Mouse (Mus musculus) liver, embryonic 12.5 days (tissue): ENCODE results near the gene Tubb4a. TPM values are rescaled to one million over a fixed set of nuclear protein-coding genes. Genes with fewer than 3 reads are reported as not detected.
A peak's percentile ranks its signal among the peaks of the same experiment; 100 is the strongest.
"Not testable (repeated sequence)": the region's sequence is repeated elsewhere in the genome, so short reads cannot be mapped to it uniquely, and the experiment has no call there.

Source experiments
- ATAC-seq: fragments of 200-750 bp; cut with Nextera tagmentation; 2 replicates; pipeline ENCODE4 v1.8.0; 2017; ENCODE audit warnings: moderate number of reproducible peaks, mild to moderate bottlenecking, moderate library complexity
- H3K27ac ChIP-seq: fragments of 300-500 bp; sonication (generic); 2 replicates; pipeline ENCODE4 v1.5.1; 2016; ENCODE audit warnings: mild to moderate bottlenecking
- H3K27me3 ChIP-seq: fragments of 300-500 bp; sonication (generic); replicated peaks from 2 replicates; pipeline ENCODE4 v1.6.1; 2016; ENCODE audit warnings: mild to moderate bottlenecking, moderate library complexity
- H3K36me3 ChIP-seq: fragments of 300-500 bp; sonication (generic); 2 replicates; pipeline ENCODE4 v1.6.1; 2016; ENCODE audit warnings: mild to moderate bottlenecking, moderate library complexity
- H3K4me1 ChIP-seq: fragments of 300-500 bp; sonication (generic); 2 replicates; pipeline ENCODE4 v1.6.1; 2016
- H3K4me2 ChIP-seq: fragments of 300-500 bp; sonication (generic); 2 replicates; pipeline ENCODE4 v1.6.1; 2016; ENCODE audit warnings: mild to moderate bottlenecking, moderate library complexity
- H3K4me3 ChIP-seq: fragments of 300-500 bp; sonication (generic); 2 replicates; pipeline ENCODE4 v1.5.1; 2016; ENCODE audit warnings: mild to moderate bottlenecking, moderate library complexity
- H3K9ac ChIP-seq: fragments of 300-500 bp; sonication (generic); 2 replicates; pipeline ENCODE4 v1.6.1; 2016; ENCODE audit warnings: mild to moderate bottlenecking, moderate library complexity
- H3K9me3 ChIP-seq: fragments of 300-500 bp; sonication (generic); replicated peaks from 2 replicates; pipeline ENCODE4 v1.6.1; 2016; ENCODE audit warnings: mild to moderate bottlenecking, moderate library complexity
- WGBS: fragments of 180-500 bp; shearing (Covaris S2); methylation state at CpG from one replicate; pipeline ENCODE4 v1.1.7; 2016; ENCODE audit not compliant: insufficient replicate concordance; 5-methylcytosine and 5-hydroxymethylcytosine counted together
- polyA plus RNA-seq: library from polyadenylated mRNA; unstranded; fragments of >200 nt; fragmentation: Nextera tagmentation; extraction: Ambion mirVana; gene quantifications from 2 replicates; pipeline ENCODE4 v1.2.1, GENCODE M21; 2016

The Tubb4a gene
- 1.1 and 1.4 TPM in 2 replicates for polyA plus RNA-seq

GRCm38 (mm10) chr17:57087049-57087832, at the start of gene Tubb4a:
Tubb4a (minus strand) TSS chr17:57087782.
- Histone ChIP-seq H3K9ac (no peak within 1 kb of the TSS), H3K4me1 (peaks cover 7% of the 10 kb centered on the region), H3K27ac (no peak within 1 kb of the TSS), H3K27me3 (peaks cover 55% of the 10 kb centered on the region), H3K36me3 (no peaks in the 10 kb centered on the region), H3K4me2 (peak within 1 kb of the TSS; percentile 49), H3K9me3 (no peaks in the 10 kb centered on the region), H3K4me3 (peak within 1 kb of the TSS; percentile 26)
- WGBS, result 4% methylated on average over 31 of the region's 31 CpGs
- ATAC-seq, result peak; percentile 37; the same call in 1 of the 2 replicates

- H3K4me3 ChIP-seq, result no peak overlapping the region
- H3K27me3 ChIP-seq, result no peaks in the 10 kb centered on the region
- no peaks in the 10 kb centered on the region for H3K9me3 ChIP-seq
- H3K27ac ChIP-seq, result no peak overlapping the region
- H3K4me2 ChIP-seq, result no peak overlapping the region
- no peak for ATAC-seq
- WGBS, result 70% methylated on average over 3 of the region's 3 CpGs
- H3K36me3 ChIP-seq, result no peaks in the 10 kb centered on the region
- no peak overlapping the region for H3K9ac ChIP-seq
- peaks cover 41% of the 10 kb centered on the region for H3K4me1 ChIP-seq
Measured at GRCm38 (mm10) chr17:57135635-57136034, 48.1 kb upstream of the Tubb4a start.

DNA sequence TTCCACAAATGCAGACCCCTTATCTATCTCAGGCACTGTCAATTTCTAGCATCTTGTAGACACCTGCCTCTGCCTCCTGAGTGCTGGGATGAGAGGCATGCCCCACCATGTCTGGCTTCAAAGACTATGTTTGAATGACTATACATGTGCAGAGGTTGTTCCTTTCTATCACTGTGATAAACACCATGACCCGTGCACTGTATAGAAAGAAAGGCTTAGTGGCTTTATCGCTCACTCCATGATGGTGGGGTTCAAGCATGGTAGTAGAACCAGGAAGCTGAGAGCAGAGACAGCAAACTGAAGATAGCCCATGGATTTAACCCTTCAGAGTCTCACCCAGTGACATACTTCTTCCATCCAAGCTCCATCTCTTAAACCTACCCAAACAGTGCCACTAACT, 47.1 kb upstream of the Tubb4a start:
- WGBS, result 42% methylated on average over 2 of the region's 2 CpGs

DNA sequence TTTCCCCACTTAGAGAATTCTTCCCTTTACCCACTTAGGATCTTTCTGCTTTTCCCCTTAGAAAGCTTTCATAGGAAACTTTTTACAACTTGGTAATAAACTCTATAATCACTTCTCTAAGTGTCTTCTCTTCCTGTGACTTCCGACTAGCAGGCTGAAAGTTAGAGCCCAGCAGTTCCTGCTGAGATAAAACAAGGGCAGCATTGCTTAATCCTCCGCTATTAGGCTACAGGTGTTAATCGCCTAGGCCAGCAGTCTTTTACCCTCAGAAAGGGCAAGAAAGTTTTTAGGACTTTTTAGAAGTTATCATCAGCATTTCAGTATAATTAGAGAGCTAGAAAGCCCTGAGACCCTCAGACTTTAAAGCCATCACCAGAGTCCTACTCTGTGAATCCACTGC, 46.4 kb upstream of the Tubb4a start:
- H3K4me2 ChIP-seq, H3K9ac ChIP-seq, H3K4me3 ChIP-seq, H3K27ac ChIP-seq, H3K27me3 ChIP-seq, H3K9me3 ChIP-seq, ATAC-seq, H3K36me3 ChIP-seq: not testable (repeated sequence)
- WGBS, result 7% methylated on average over 3 of the region's 3 CpGs
- peaks cover 31% of the 10 kb centered on the region for H3K4me1 ChIP-seq

More for the DNA sequence above, 47.1 kb upstream of the Tubb4a start:
- no peaks in the 10 kb centered on the region for H3K36me3 ChIP-seq
- H3K9ac ChIP-seq, result no peak overlapping the region
- H3K9me3 ChIP-seq, result no peaks in the 10 kb centered on the region
- H3K4me2 ChIP-seq, result no peak overlapping the region
- ATAC-seq, result peak; percentile 40; the same call in 1 of the 2 replicates
- no peak overlapping the region for H3K4me3 ChIP-seq
- H3K27me3 ChIP-seq, result no peaks in the 10 kb centered on the region
- peaks cover 38% of the 10 kb centered on the region for H3K4me1 ChIP-seq
- no peak overlapping the region for H3K27ac ChIP-seq

DNA sequence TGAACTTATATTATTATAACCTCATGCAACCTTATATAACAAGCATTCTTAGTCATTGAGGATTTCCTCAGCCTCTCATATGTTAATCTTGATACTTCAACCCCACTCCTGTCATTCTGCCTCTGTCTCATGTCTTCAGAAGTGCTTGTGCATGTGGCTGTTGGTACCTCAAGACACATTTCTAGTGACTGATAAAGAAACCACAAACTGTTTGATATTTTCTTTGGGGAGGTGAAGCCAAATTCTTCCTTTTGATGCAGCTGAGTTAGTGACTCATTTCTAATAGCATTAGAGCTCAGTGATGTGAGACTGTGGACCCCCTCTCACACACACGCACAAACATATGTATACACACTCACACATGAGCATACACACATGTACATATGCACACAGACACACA, 44.2 kb upstream of the Tubb4a start:
- peak; percentile 60; the same call in 1 of the 2 replicates for ATAC-seq
- H3K27ac ChIP-seq, result no peak overlapping the region
- no peak overlapping the region for H3K4me3 ChIP-seq
- no peak overlapping the region for H3K4me2 ChIP-seq
- H3K36me3 ChIP-seq, result no peaks in the 10 kb centered on the region
- H3K9ac ChIP-seq, result no peak overlapping the region
- peaks cover 29% of the 10 kb centered on the region for H3K4me1 ChIP-seq
- no peaks in the 10 kb centered on the region; the same call in 1 of the 2 replicates for H3K27me3 ChIP-seq
- no peaks in the 10 kb centered on the region for H3K9me3 ChIP-seq
- 52% methylated on average over 1 of the region's 1 CpGs for WGBS

GRCm38 (mm10) chr17:57125853-57126622, 38.5 kb upstream of the Tubb4a start:
- no peak overlapping the region for H3K9ac ChIP-seq
- H3K36me3 ChIP-seq, result no peaks in the 10 kb centered on the region
- no peak overlapping the region for H3K4me2 ChIP-seq
- peaks cover 8% of the 10 kb centered on the region for H3K27me3 ChIP-seq
- no peaks in the 10 kb centered on the region for H3K9me3 ChIP-seq
- no peak overlapping the region for H3K27ac ChIP-seq
- H3K4me3 ChIP-seq, result no peak overlapping the region
- ATAC-seq, result peak; percentile 47; the same call in 1 of the 2 replicates
- H3K4me1 ChIP-seq, result peaks cover 13% of the 10 kb centered on the region
- 48% methylated on average over 3 of the region's 3 CpGs for WGBS

GRCm38 (mm10) chr17:57124792-57125191, 37.2 kb upstream of the Tubb4a start:
- Histone ChIP-seq H3K9me3 (no peaks in the 10 kb centered on the region), H3K4me3 (no peak overlapping the region), H3K4me1 (peaks cover 6% of the 10 kb centered on the region; the same call in 1 of the 2 replicates), H3K9ac (no peak overlapping the region), H3K27ac (no peak overlapping the region), H3K27me3 (peaks cover 8% of the 10 kb centered on the region), H3K36me3 (no peaks in the 10 kb centered on the region), H3K4me2 (no peak overlapping the region)
- 55% methylated on average over 4 of the region's 4 CpGs for WGBS
- no peak for ATAC-seq

DNA sequence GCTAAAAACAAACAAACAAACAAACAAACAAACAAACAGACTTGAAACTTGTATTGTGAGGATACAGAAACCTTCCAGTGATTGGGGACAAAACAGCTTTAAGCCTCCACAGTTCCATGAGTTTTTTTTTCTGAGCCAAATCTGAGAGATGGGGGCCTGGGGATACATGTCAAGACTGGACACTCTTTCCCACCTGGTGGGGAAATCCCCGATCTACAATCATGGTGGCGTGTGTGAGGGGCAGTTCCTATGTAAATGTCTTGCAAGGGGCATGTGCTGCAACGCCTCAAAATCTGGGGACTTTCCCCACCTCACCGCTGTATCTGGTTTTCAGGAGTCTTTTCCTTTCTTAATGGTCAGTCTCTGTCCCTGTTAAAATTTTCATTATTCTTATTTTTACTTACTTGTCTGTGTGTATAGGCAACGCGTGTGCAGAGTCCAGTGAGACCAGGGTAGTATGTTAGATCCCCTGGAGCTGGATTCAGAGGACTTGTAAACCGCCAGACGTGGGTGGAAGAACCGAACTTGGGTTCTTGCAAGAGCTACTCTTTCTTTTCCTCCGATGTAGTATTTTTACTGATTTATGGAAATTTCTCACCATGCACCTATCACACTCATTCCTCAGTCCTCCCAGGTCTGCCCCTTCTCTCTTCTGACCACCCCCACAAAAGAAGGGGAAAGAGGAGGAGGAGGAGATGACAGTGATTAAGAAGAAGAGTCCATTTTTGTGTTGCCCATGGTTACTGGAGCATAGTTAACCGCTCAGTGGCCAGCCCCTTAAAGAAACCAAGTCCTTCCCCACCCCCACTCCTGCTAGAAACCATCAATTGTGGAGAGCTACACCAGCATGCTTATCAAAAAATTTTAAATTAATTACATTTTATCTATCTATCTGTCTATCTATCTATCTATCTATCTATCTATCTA, 35.9 kb upstream of the Tubb4a start:
- no peak overlapping the region for H3K9ac ChIP-seq
- peaks cover 8% of the 10 kb centered on the region for H3K27me3 ChIP-seq
- 73% methylated on average over 11 of the region's 11 CpGs for WGBS
- peaks cover 18% of the 10 kb centered on the region for H3K4me1 ChIP-seq
- no peak overlapping the region for H3K4me2 ChIP-seq
- H3K27ac ChIP-seq, result no peak overlapping the region
- H3K36me3 ChIP-seq, result no peaks in the 10 kb centered on the region
- H3K4me3 ChIP-seq, result no peak overlapping the region
- no peaks in the 10 kb centered on the region for H3K9me3 ChIP-seq
- ATAC-seq, result no peak

GRCm38 (mm10) chr17:57121856-57122255, 34.3 kb upstream of the Tubb4a start:
- no peak overlapping the region for H3K27ac ChIP-seq
- WGBS, result 69% methylated on average over 2 of the region's 2 CpGs
- no peak overlapping the region for H3K4me2 ChIP-seq
- peaks cover 20% of the 10 kb centered on the region; the same call in 1 of the 2 replicates for H3K27me3 ChIP-seq
- no peaks in the 10 kb centered on the region for H3K9me3 ChIP-seq
- peaks cover 24% of the 10 kb centered on the region for H3K4me1 ChIP-seq
- no peak overlapping the region for H3K9ac ChIP-seq
- no peak for ATAC-seq
- no peaks in the 10 kb centered on the region for H3K36me3 ChIP-seq
- no peak overlapping the region for H3K4me3 ChIP-seq

- 3% methylated on average over 11 of the region's 11 CpGs for whole genome bisulfite sequencing
- Histone ChIP-seq H3K27me3 (peaks cover 31% of the 10 kb centered on the region), H3K9me3 (no peaks in the 10 kb centered on the region), H3K4me1 (peaks cover 18% of the 10 kb centered on the region), H3K4me2 (peak overlapping the region; percentile 43), H3K4me3 (no peak overlapping the region), H3K9ac (no peak overlapping the region), H3K27ac (no peak overlapping the region), H3K36me3 (no peaks in the 10 kb centered on the region)
- peak; percentile 87 for ATAC-seq
Measured at GRCm38 (mm10) chr17:57118524-57119349, 31.2 kb upstream of the Tubb4a start.

GRCm38 (mm10) chr17:57116801-57117200, 29.2 kb upstream of the Tubb4a start:
- no peak for ATAC-seq
- Histone ChIP-seq H3K27ac (no peak overlapping the region), H3K9me3 (no peaks in the 10 kb centered on the region), H3K4me2 (no peak overlapping the region), H3K36me3 (no peaks in the 10 kb centered on the region), H3K27me3 (peaks cover 34% of the 10 kb centered on the region), H3K4me1 (peaks cover 18% of the 10 kb centered on the region), H3K4me3 (no peak overlapping the region), H3K9ac (no peak overlapping the region)
- 56% methylated on average over 2 of the region's 2 CpGs for WGBS
